Mouse (Mus musculus) gastrocnemius, postnatal 14 days (tissue): Measurements from ENCODE around the gene Rrp9. TPM values are rescaled to one million over a fixed set of nuclear protein-coding genes. Genes with fewer than 3 reads are reported as not detected.
"Not testable (repeated sequence)": the region's sequence is repeated elsewhere in the genome, so short reads cannot be mapped to it uniquely, and the experiment has no call there.

Experiments used
- DNase-seq: peaks from one replicate; pipeline ENCODE4 v3.0.0; 2021; ENCODE audit warnings: mixed read lengths
- intact Hi-C: fragments of 180-260 bp; cut with DNase I; formaldehyde crosslinking; loops from one replicate; pipeline ENCODE4 v1.15.1; 2025; ENCODE audit warnings: low total_unique reads
- total RNA-seq, 2 experiments: library from RNA; stranded (reverse); gene quantifications; 2 replicates each; pipeline ENCODE4 v1.2.3; 2021

Gene Rrp9
- total RNA-seq, 2 experiments from 2014 or later: 12.6 to 18.4 TPM

DNA sequence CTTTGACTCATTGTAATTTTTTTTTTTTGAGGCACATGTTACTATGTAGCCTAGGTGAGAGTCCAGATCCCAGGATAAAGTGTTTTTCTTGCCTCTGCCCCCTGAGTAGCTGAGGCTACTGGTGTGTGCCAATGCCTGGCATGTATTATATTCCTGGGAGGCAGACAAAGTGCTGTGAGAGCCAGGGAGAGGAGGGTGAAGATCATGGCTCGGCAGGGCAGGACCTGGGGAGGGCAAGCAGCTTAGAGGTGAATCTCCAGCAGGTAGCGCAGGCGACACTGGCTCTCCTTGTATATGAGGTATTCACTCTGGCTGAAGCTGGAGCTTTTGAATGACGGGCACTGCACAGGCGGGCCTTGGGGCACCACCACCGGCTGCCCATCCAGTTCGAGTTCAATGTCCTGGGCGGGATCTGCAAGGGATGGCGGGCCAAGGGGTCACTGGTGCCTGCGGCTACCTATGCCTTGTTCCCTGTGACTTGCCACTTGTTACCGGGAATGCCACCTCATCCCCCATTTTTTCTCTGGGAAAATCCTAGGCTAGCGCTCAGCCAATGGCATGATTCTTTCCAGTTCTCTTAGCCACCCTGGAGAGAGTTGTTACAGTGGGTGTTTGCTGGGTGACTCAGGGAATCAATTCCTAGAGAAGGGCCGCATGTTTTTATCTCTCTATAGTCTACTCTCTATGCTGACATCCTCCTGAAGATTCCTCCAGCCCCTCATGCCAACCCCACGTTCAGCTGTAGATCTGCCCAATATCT lies 4.6 kb upstream of the Rrp9 start:
- peak; percentile 6 for DNase-seq
- intact Hi-C loops: loop anchor here (5.0 kb wide), 1 partner anchor 34 kb away; the partner anchor contains the start of gene Acy1

DNA sequence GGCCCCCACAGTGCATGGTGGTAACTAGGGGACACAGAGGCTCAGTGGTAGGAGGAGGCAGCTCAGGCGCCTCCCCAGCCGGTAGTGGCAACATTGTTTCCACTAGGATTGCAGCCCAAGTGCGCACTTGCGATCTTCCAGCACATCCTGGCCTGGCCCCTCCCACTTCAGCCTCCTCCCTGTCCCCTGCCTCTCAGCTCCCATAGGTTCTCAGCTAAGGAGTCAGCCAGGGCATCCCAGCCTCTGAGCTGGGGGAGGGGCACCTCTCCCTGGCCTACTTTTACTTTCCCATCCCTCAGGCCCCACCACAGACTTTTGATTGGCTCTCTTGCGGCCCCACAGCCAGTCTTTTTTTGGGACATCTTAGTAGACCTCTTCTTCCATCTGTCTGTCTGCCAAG lies 3.9 kb upstream of the Rrp9 start:
- peak; percentile 77 for DNase-seq
- intact Hi-C loops: loop anchor here (5.0 kb wide), 1 partner anchor 35 kb away; the partner anchor contains the start of gene Acy1

DNA sequence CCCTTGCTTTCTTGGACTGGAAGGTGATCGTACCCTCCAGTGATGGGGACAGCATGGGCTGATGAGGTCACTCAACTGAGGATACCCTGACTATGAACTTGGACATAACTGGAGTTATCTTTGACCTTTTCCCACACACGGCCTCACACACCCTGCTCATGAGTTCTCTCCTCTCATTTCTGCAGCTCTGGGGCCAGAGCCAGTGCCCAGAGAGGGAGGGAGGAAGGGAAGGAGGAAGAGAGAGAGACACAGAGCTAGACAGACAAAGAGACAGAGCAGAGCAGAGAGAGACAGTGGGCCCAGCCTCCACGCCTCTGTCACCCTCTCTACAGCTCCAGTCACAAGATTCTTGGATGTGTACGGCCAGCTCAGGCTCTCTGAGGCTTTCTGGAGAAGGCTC lies 3.4 kb upstream of the Rrp9 start:
- intact Hi-C loops: loop anchor here (5.0 kb wide), 1 partner anchor 35 kb away; the partner anchor contains the start of gene Acy1
- DNase-seq: peak; percentile 19

DNA sequence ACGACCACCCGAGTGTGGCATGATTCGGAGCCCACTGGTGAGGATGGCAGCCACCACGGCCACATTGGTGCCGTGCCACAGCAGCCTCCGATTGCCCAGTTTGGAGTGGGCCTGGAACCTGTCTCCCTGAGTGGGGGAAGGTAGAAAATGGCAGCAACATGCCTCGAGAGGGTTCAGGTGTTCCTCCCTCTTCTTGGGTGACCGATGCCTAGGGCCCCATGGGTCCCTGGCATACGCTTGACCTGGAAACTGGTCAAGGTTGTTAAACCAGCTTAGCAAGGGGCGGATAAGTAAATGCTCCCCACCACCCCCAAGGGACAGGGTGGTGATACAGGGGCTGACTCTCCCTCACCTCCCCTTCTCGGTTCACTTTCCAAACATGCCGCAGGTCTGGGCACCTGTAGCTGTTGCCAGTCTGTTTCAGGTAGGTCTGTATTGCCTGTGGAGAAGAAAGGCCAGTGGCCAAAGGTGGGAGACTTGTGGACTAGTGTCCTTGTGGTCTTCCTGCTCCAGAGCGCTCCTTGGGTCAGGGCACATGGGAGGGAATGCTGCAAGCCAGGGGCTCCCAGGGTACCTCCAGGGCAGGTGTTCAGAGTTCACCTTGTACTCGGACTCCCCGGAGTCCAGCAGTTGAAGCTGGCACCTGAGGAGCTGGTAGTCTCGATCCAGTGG lies 2.5 kb upstream of the Rrp9 start:
- intact Hi-C loops: loop anchor here (5.0 kb wide), 1 partner anchor 36 kb away; the partner anchor contains the start of gene Acy1
- peak; percentile 7 for DNase-seq

DNA sequence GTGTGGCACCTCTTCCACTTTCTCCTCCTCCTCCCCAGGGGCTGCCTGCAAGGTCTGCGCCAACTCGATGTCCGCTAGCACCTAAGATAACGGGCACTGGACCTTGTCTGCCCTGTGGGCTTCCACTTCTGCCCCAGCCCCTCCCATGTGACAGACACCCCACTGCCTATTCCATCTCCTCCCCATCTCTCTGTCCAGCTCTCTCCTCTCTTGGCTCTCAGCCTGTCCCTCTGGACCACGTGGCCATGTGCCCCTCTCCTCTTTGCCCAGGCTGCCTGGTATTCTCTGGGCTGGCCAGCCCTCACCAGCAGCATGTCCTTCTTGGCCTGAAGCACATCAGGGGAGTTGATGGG lies 2.0 kb upstream of the Rrp9 start:
- peak; percentile 24 for DNase-seq

DNA sequence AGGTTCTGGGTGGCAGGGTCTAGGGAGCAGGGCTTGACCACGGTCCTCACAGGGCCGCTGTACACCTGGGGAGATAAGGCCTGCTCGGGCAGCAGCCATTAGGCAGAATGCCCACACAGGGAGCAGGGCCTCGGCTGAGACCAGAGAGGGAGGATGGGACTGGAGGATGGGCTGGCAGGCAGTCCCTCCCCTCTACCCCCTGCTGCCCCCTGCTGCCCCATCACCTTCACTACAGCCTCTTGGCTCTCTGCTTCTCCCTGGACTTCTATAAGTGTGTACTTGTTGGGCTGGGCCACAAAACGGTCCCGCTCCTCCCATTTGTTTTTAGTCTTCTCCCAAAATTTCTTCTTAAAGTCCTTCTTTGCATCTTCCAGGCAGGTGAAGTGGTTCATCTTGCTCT lies 1.3 kb upstream of the Rrp9 start:
- intact Hi-C loops: loop anchor here (5.0 kb wide), 1 partner anchor 37 kb away; the partner anchor contains the start of gene Acy1
- DNase-seq: peak; percentile 80

More for the DNA sequence above, 2.0 kb upstream of the Rrp9 start:
- intact Hi-C loops: loop anchor here (5.0 kb wide), 1 partner anchor 36 kb away; the partner anchor contains the start of gene Acy1

DNA sequence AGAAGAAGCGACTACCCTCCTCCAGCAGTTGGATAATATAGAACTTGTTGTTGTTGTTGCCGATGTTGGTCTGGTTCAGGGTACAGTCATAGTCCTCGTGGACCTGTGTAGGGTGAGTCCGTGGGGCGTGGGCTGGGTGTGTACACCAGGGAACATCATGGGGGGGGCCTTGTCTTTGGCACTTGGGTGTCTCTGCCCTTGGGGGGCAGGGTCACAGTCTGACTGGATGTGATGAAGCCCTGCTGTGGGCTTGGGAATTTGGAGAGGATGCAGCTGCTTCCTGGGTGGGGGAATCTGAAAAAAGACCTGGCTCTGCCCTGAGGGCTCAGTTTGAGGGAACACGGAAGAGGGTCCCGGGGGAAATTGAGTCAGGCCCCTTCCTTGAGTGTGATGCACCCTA lies 717 bp upstream of the Rrp9 start:
- intact Hi-C loops: no loop called here
- DNase-seq: peak; percentile 54

DNA sequence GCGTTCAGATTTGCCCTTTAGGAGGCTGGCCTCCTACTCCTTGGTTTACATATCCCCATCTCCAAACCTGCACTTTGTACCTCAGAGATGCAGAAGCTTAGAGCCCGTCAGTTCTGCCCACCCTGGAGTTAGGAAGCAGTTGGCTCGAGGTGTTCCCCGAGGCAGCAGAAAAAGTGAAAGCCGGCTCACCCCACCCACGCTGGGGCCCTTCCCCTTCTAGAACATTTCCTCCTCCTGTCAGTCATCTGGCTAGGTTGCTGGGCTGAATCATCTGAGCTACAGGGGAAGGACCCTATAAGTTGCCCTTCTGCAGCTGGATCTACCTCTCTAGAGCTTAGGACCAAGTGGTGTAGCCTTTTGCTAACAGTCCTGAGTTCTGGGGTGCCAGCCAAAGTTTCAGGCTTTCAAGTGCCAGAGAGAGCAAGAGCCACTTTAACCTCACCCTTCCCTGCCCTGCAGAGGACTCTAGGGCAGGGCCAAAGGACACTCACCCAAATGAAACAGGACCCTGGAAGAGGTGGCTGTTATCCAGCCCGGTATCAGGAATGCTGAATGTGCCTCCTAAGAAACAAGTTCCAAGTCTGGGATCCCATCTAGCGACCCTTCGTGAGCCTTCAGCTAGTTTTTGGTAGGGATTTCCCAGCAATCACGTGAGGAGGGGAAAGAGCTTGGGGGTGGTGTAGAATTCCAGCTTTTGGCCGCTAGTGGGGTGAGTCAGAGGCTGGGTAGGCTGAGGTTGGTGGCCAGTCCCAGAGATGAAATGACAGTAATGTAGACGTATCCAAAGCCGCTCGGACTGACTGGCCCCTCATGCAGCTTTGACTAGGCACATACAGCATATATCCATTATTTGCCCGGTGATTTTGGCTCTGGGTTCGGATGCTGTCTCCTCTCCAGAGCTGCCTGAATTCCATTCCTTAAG lies 500 bp downstream of the Rrp9 start:
- intact Hi-C loops: no loop called here
- peak; percentile 79 for DNase-seq

DNA sequence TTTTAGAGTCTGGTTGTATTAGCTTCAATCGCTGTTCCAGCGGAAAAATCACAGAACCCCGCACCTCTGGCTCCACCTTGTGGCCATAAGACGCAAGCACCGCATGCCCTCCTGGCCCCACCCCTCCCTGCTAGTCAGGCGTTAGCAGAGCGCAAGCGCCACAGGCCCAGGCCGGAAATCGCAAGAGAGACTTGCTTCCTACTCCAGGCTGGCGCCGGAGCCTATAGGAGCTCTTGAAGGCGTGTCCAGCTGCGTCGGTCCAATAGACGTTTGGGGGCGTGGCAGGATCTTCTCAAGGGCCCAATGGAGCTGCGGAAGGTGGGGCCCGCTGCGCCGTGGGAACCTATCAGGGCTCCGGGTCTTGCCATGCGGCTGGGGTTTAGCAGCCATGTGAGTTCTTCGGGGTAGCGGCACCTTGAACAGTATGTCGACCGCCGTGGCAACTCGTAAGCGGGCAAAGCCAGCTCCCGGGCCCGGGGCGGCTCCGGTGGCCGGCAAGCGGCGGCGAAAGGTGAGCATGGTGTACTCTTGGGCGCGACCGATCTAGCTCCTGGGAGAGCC lies 1.2 kb downstream of the Rrp9 start, which contains the start of gene Parp3:
TSS of gene Parp3 (minus strand) at position 26 of the 561 bp plus-strand sequence.
- intact Hi-C loops: no loop called here

DNA sequence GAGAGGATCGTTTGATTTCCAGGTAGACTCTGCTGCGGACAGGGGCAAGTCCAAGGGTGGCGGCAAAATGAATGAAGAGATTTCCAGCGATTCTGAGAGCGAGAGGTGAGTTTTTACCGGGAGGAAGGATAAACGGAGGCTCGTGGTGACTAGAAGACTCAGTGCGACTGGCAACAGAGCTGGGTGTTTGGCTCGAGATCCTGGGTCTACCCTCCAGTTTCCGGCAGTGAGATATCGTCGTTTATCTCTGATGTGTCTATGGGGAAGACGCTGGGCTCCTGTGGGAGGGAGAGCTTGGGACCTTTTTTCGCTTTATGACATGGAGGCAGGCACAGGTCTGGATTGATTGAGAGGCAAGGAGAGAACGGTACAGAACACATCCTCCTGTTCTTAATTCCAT lies 1.9 kb downstream of the Rrp9 start:
- intact Hi-C loops: no loop called here
- no peak for DNase-seq

More for the DNA sequence above, 1.2 kb downstream of the Rrp9 start, which contains the start of gene Parp3:
- peak; percentile 99 for DNase-seq

DNA sequence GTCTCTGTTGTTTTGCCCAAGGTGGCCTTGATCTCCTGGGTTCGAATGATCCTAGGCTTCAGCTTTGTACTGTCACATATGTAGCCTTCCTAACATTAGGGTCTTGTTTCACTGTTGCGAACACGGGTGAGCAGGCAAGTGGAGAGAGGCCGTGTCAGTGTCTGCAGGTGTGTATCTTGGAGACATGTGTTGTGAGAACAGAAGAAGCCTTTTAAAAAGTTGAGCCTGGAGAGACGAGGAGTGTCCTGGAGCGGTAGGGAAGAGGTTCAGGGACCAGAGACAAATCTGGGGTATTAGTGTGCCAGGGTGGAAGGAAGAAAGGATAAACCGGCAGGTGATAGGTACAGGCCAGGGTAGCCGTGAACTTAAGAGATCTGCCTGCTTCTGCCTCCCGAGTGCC lies 2.3 kb downstream of the Rrp9 start:
- intact Hi-C loops: no loop called here
- peak; percentile 0 for DNase-seq

DNA sequence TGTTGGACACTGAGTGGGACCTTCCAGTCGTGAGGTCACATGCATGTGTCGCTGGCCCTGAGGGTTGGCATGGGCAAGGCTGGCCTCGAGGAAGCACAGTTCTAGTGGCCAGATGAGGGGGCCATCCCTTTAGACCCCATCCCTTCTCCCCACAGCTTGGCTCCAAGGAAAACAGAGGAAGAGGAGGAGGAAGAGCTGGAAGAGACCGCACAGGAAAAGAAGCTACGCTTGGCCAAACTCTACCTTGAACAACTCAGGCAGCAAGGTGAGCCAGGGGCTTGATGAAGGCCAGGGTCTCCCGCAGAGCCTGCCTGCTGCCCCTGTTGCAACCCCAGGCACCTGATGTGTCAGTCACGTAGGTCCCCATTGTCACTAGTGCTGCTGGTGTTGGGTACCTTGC lies 4.8 kb downstream of the Rrp9 start:
- intact Hi-C loops: no loop called here
- no peak for DNase-seq

DNA sequence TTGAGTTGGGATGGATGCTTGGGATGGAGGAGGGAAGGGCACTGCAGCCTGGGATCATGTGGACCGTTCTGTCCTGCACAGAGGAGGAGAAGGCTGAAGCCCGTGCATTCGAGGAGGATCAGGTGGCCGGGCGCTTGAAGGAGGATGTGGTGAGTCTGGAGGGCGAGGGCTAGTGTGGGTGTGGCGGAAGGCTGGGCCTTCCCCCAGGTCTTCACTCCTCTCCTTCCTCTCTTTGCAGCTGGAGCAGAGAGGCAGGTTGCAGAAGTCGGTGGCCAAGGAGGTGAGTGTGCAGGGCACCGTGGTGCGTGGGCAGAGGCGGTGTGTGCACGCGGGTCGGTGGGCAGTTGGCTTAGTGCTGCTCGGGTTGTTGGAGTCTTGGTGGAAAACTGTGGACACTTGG lies 5.3 kb downstream of the Rrp9 start:
- no peak for DNase-seq
- intact Hi-C loops: no loop called here

DNA sequence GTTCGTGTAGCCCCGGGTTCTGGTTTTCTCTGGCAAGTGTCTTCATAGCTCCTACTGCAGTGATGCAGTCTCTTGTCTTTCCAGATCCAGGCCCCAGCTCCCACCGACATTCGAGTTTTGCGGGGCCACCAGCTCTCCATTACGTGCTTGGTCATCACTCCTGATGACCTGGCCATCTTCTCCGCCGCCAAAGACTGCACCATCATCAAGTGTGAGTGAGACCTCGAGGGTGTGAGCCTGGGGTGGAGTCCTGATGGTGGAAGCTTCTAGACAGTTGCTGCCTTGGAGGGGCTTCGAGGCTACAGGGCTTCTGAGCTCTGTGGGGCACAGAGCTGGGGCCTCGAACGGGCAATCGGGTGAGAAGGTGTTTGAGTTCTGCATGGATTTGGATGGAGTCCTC lies 5.9 kb downstream of the Rrp9 start:
- no peak for DNase-seq
- intact Hi-C loops: no loop called here

DNA sequence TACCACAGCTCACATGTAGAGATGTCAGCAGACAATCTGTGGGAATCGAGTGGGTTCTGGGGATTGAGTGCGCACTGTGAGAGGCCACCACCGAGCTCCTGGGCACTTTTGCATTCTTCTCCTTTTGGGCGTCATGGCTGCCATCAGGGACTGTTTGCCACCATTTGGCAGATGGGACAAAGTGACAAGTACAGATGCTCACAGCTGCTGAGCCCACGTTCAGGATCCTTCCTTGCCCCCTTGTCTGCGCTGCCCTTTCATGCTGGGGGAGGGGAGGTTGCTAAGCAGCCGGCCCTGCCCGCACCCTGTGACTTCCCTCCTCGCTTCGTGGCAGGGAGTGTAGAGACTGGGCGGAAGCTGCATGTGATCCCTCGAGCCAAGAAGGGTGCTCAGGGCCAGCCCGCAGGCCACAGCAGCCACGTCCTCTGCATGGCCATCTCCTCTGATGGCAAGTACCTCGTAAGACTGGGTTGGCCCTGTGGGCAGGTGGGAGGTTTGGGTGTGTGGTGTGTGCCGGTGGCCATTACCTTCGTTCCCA lies 6.9 kb downstream of the Rrp9 start:
- intact Hi-C loops: no loop called here
- DNase-seq: no peak

DNA sequence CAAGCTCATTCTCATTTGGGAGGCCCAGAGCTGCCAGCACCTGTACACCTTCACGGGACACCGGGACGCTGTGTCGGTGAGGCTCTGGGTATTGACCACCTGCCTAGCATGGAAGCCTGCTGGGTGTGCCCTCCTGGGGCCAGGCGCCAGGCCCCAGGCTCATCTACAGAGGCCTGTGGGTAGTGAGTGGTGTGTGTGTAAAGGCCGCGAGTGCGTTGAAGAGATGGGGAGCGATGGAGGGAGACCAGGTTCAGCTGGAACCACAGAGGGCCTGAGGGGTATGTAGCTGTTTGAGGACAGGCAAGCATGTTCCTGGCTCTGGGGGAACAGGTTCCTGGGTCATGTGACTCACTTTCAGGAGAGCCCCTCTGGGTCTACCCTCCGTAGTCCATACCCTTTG lies 7.4 kb downstream of the Rrp9 start:
- no peak for DNase-seq
- intact Hi-C loops: no loop called here

DNA sequence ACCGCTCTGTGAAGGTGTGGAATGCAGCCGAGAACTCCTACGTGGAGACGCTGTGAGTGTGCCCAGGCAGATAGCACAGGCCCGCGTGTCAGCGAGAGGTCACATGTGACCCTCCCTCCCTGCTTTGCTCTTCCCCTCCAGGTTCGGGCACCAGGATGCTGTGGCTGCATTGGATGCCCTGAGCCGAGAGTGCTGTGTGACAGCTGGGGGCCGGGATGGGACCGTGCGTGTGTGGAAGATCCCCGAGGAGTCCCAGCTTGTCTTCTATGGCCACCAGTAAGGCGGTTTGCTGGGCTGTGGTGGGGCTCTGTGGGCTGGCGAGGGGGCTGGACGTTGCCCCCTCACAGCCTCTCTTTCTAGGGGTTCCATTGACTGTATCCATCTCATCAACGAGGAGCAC lies 7.8 kb downstream of the Rrp9 start:
- intact Hi-C loops: no loop called here
- DNase-seq: no peak

DNA sequence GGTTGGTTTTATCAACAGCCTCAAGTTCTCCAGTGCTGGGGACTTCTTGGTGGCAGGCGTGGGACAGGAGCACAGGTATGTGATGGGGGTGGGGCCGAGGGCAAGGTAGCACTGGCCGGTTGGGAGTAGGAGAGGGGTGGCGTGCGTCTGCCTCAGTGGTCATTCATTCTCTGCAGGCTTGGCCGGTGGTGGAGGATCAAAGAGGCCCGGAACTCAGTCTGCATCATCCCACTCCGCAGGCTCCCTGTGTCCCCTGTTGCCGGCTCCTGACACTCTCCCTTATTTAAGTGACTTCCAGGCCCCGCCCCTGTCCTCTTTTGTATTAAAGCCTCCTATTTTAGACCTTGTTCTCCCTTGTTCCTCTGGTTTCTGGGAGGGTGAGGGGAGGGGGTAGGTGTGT lies 9.3 kb downstream of the Rrp9 start:
- DNase-seq: no peak
- intact Hi-C loops: no loop called here

DNA sequence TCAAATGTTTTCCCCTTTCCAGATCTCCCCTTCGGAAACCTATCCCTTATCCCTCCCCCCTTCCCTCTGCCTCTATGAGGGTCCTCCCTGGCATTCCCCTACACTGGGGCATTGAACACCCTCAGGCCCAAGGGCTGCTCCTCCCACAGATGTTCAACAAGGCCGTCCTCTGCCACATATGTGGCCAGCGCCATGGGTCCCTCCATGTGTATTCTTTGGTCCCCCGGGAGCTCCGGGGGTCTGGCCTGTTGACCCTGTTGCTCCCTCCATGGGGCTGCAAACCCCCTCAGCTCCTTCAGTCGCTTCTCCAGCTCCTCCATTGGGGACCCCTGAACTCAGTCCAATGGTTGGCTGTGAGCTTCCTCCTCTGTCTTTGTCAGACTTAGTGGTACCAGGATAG lies 11.8 kb downstream of the Rrp9 start:
- intact Hi-C loops, DNase-seq: not testable (repeated sequence)
